Mouse (Mus musculus) testis, adult 2 months (tissue): ENCODE measurements around the gene Scube1.

ENCODE experiments used
- CTCF ChIP-seq: fragments of 200-500 bp; IDR thresholded peaks from 2 replicates; pipeline ENCODE4 v1.5.1; 2012; ENCODE audit warnings: low read depth, mild to moderate bottlenecking, inconsistent platforms, low read length, moderate library complexity; ENCODE audit not compliant: control insufficient read depth, insufficient read depth, insufficient replicate concordance
- POLR2A ChIP-seq: fragments of 200-500 bp; IDR thresholded peaks from 2 replicates; pipeline ENCODE4 v1.6.1; 2012; ENCODE audit warnings: low read depth, mild to moderate bottlenecking, inconsistent platforms, low read length, moderate library complexity; ENCODE audit not compliant: control insufficient read depth

DNA sequence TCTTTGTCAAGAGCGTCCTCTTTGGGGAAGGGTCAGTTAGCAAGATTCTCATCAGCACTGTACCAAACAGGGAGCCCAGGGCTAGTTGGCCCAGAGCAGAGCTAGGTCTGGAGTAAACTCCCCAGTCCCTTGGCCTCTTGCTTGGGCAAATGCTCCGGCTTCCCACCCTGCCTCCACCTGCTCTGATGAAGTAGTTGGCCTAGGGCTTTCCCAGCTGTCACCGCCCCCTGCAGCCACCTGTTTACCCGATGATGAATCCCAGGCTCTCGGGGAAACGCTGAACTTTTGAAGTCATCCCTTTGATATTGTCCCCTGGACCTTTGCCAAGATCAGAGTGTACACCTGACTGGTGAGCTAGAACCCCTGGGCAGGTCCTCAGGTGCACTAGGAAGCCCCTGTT is 88.1 kb downstream of the Scube1 start:
- no peak for TF ChIP-seq CTCF
- no peak for TF ChIP-seq POLR2A
